Mouse (Mus musculus) cerebellum, postnatal 4 days (tissue): ENCODE data around the gene Fkbp5.
A peak's percentile ranks its signal among the peaks of the same experiment; 100 is the strongest.
"Not testable (repeated sequence)": the region's sequence is repeated elsewhere in the genome, so short reads cannot be mapped to it uniquely, and the experiment has no call there.

ENCODE experiments used
- DNase-seq, 2 experiments: peaks; one replicate each; pipeline ENCODE4 v3.0.0; 2022; ENCODE audit warnings: low spot score in 2 of 2, mixed read lengths in 1 of 2

Fkbp5 gene

GRCm38 (mm10) chr17:28374494-28374893 lies 142.8 kb downstream of the Fkbp5 start:
- no peak for DNase-seq

- peak in 1 of 2 experiments; percentile 47 for DNase-seq
Measured at GRCm38 (mm10) chr17:28373821-28374220, 143.5 kb downstream of the Fkbp5 start.

- no peak for DNase-seq
Measured at GRCm38 (mm10) chr17:28371941-28372340, 145.4 kb downstream of the Fkbp5 start.

GRCm38 (mm10) chr17:28371286-28371685 lies 146.0 kb downstream of the Fkbp5 start:
- DNase-seq: no peak

- no peak for DNase-seq
Measured at GRCm38 (mm10) chr17:28369056-28369455, 148.3 kb downstream of the Fkbp5 start.

- DNase-seq: peak in 1 of 2 experiments; percentile 77
Measured at GRCm38 (mm10) chr17:28368449-28368848, 148.9 kb downstream of the Fkbp5 start.

GRCm38 (mm10) chr17:28365122-28365521 lies 152.2 kb downstream of the Fkbp5 start, which contains the start of gene Tulp1:
Gene Tulp1 (minus strand): TSS chr17:28365222.
- DNase-seq: no peak

GRCm38 (mm10) chr17:28363507-28363906 lies 153.8 kb downstream of the Fkbp5 start:
- DNase-seq: no peak

GRCm38 (mm10) chr17:28362653-28363292 lies 154.6 kb downstream of the Fkbp5 start:
- no peak for DNase-seq

GRCm38 (mm10) chr17:28361921-28362652 lies 155.2 kb downstream of the Fkbp5 start:
- DNase-seq: no peak

GRCm38 (mm10) chr17:28360531-28361277 lies 156.6 kb downstream of the Fkbp5 start:
- no peak for DNase-seq

GRCm38 (mm10) chr17:28358576-28359261 lies 158.6 kb downstream of the Fkbp5 start:
- DNase-seq: not testable (repeated sequence)

- no peak for DNase-seq
Measured at GRCm38 (mm10) chr17:28355871-28356270, 161.5 kb downstream of the Fkbp5 start.

GRCm38 (mm10) chr17:28352018-28352417 lies 165.3 kb downstream of the Fkbp5 start:
- no peak for DNase-seq

GRCm38 (mm10) chr17:28351353-28351890 lies 165.9 kb downstream of the Fkbp5 start:
- no peak for DNase-seq

- peak; percentile 50 to 66 for DNase-seq
Measured at GRCm38 (mm10) chr17:28350466-28351352, 166.6 kb downstream of the Fkbp5 start, which contains the start of gene Tead3. Gene Tead3 (minus strand): TSS chr17:28350817.

GRCm38 (mm10) chr17:28349901-28350465 lies 167.3 kb downstream of the Fkbp5 start:
- no peak for DNase-seq

- DNase-seq: no peak
Measured at GRCm38 (mm10) chr17:28349264-28349880, 168.0 kb downstream of the Fkbp5 start.
